Mouse (Mus musculus) heart, embryonic 14.5 days (tissue): ENCODE data around the gene Rtf1. TPM values are rescaled to one million over a fixed set of nuclear protein-coding genes. Genes with fewer than 3 reads are reported as not detected.
A peak's percentile ranks its signal among the peaks of the same experiment; 100 is the strongest.

Experiments used
- ATAC-seq: fragments of 200-750 bp; cut with Nextera tagmentation; 2 replicates; pipeline ENCODE4 v1.8.0; 2017; ENCODE audit warnings: low read depth, moderate TSS enrichment; ENCODE audit not compliant: insufficient number of reproducible peaks, insufficient read depth, low FRiP score
- H3K27ac ChIP-seq, 2 experiments: fragments of 200-500 bp in 1 of 2; fragments of 300-500 bp in 1 of 2; sonication (generic) in 1 of 2; replicated peaks in 1 of 2; 2 replicates each; pipeline ENCODE4 v1.5.1; 2012 to 2014; ENCODE audit warnings: low read depth in 2 of 2, low read length in 2 of 2, control low read depth in 1 of 2, mild to moderate bottlenecking in 1 of 2, mixed read lengths in 1 of 2; ENCODE audit not compliant: control insufficient read depth in 1 of 2, insufficient read depth in 1 of 2
- H3K27me3 ChIP-seq: fragments of 300-500 bp; sonication (generic); 2 replicates; pipeline ENCODE4 v1.6.1; 2014; ENCODE audit warnings: mild to moderate bottlenecking, low read length, control low read depth; ENCODE audit not compliant: control insufficient read depth, insufficient read depth
- H3K36me3 ChIP-seq: fragments of 300-500 bp; sonication (generic); 2 replicates; pipeline ENCODE4 v1.6.1; 2014; ENCODE audit warnings: mild to moderate bottlenecking, control low read depth, low read length, mixed read lengths; ENCODE audit not compliant: control insufficient read depth, insufficient read depth
- H3K4me1 ChIP-seq, 2 experiments: fragments of 200-500 bp in 1 of 2; fragments of 300-500 bp in 1 of 2; sonication (generic) in 1 of 2; 2 replicates each; pipeline ENCODE4 v1.6.1; 2012 to 2014; ENCODE audit warnings: low read length in 2 of 2, control low read depth in 1 of 2, mixed read lengths in 1 of 2; ENCODE audit not compliant: control insufficient read depth in 2 of 2, insufficient read depth in 2 of 2
- H3K4me2 ChIP-seq: fragments of 300-500 bp; sonication (generic); 2 replicates; pipeline ENCODE4 v1.6.1; 2014; ENCODE audit warnings: mild to moderate bottlenecking, low read length
- H3K4me3 ChIP-seq, 2 experiments: fragments of 200-500 bp in 1 of 2; fragments of 300-500 bp in 1 of 2; sonication (generic) in 1 of 2; 2 replicates each; pipeline ENCODE4 v1.5.1; 2012 to 2014; ENCODE audit warnings: low read length in 2 of 2, mild to moderate bottlenecking in 2 of 2, control low read depth in 1 of 2, low read depth in 1 of 2, moderate library complexity in 1 of 2; ENCODE audit not compliant: control insufficient read depth in 1 of 2, insufficient read depth in 1 of 2
- H3K9ac ChIP-seq: fragments of 300-500 bp; sonication (generic); 2 replicates; pipeline ENCODE4 v1.6.1; 2014; ENCODE audit warnings: mild to moderate bottlenecking, low read length
- H3K9me3 ChIP-seq: fragments of 300-500 bp; sonication (generic); 2 replicates; pipeline ENCODE4 v1.6.1; 2016; ENCODE audit warnings: low read length, control low read depth; ENCODE audit not compliant: control insufficient read depth
- WGBS: fragments of 180-500 bp; shearing (Covaris S2); extraction: QIAGEN DNeasy Blood & Tissue Kit; methylation state at CpG from one replicate; pipeline ENCODE4 v1.1.7; 2014; 5-methylcytosine and 5-hydroxymethylcytosine counted together
- polyA plus RNA-seq: library from polyadenylated mRNA; unstranded; fragments of >200 nt; fragmentation: Nextera tagmentation; extraction: Ambion mirVana; gene quantifications from 2 replicates; pipeline ENCODE4 v1.2.1, GENCODE M21; 2014

Gene Rtf1
- polyA plus RNA-seq, 1 experiment from 2014 or later: 19.8 TPM

GRCm38 (mm10) chr2:119675215-119675784 is 432 bp downstream of the Rtf1 start:
- peak overlapping the region; percentile 91 for H3K4me2 ChIP-seq
- under 1% methylated on average over 38 of the region's 39 CpGs for WGBS

DNA sequence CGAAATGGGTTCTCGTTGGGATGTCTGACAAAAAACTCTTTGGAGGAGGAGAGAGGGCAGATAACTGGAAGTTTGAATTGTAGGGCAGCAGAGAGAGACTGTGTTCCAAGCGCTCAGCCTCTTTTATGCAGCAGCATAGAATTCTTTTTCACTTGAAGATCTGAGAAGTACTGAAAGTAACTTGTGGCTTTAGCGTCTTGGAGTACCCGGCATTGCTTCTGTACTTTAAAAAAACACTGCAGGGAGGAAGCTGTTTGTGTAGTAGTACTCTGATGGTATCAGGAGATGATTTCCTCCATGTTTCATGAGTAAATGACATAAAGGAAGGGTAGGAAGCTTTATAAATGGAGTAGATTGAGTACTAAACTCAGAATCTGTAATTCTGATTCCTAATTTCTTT is 963 bp downstream of the Rtf1 start:
- H3K9ac ChIP-seq: peak overlapping the region; percentile 97
- WGBS: 3% methylated on average over 5 of the region's 5 CpGs
- peak overlapping the region in 1 of 2 experiments; percentile 91; a peak in 2 of 4 replicates for H3K27ac ChIP-seq

More at GRCm38 (mm10) chr2:119675215-119675784, 432 bp downstream of the Rtf1 start:
- ATAC-seq: peak; percentile 82
- H3K9ac ChIP-seq: peak overlapping the region; percentile 97
- peak overlapping the region; percentile 64 to 91 for H3K27ac ChIP-seq
- H3K27me3 ChIP-seq: no peaks in the 10 kb centered on the region
- peaks cover 0 to 18% of the 10 kb centered on the region in 2 experiments; a peak in 2 of 4 replicates for H3K4me1 ChIP-seq
- no peaks in the 10 kb centered on the region for H3K9me3 ChIP-seq
- H3K4me3 ChIP-seq: peak overlapping the region; percentile 92 to 98
- H3K36me3 ChIP-seq: no peaks in the 10 kb centered on the region

GRCm38 (mm10) chr2:119683706-119684105 is 8.8 kb downstream of the Rtf1 start:
- no peaks in the 10 kb centered on the region for H3K27me3 ChIP-seq
- no peak overlapping the region for H3K4me2 ChIP-seq
- H3K9me3 ChIP-seq: no peaks in the 10 kb centered on the region
- no peak for ATAC-seq
- peaks cover 6% of the 10 kb centered on the region; the same call in 1 of the 2 replicates for H3K36me3 ChIP-seq
- no peak overlapping the region for H3K9ac ChIP-seq
- no peak overlapping the region for H3K4me3 ChIP-seq
- WGBS: 97% methylated on average over 2 of the region's 2 CpGs
- peaks cover 2 to 5% of the 10 kb centered on the region in 2 experiments; a peak in 3 of 4 replicates for H3K4me1 ChIP-seq
- no peak overlapping the region for H3K27ac ChIP-seq

More for the DNA sequence above, 963 bp downstream of the Rtf1 start:
- ATAC-seq: no peak
- Histone ChIP-seq H3K36me3 (no peaks in the 10 kb centered on the region), H3K4me3 (peak overlapping the region; percentile 92 to 98), H3K27me3 (no peaks in the 10 kb centered on the region), H3K9me3 (no peaks in the 10 kb centered on the region), H3K4me2 (peak overlapping the region; percentile 91), H3K4me1 (peaks cover 0 to 18% of the 10 kb centered on the region in 2 experiments; a peak in 2 of 4 replicates)

GRCm38 (mm10) chr2:119692003-119692701 is 17.3 kb downstream of the Rtf1 start:
- Histone ChIP-seq H3K4me1 (peaks cover 0 to 14% of the 10 kb centered on the region in 2 experiments; a peak in 1 of 4 replicates), H3K27me3 (no peaks in the 10 kb centered on the region), H3K27ac (no peak overlapping the region), H3K9me3 (no peaks in the 10 kb centered on the region), H3K4me2 (no peak overlapping the region), H3K9ac (no peak overlapping the region), H3K4me3 (no peak overlapping the region), H3K36me3 (peaks cover 24% of the 10 kb centered on the region)
- WGBS: 81% methylated on average over 9 of the region's 9 CpGs
- no peak for ATAC-seq

DNA sequence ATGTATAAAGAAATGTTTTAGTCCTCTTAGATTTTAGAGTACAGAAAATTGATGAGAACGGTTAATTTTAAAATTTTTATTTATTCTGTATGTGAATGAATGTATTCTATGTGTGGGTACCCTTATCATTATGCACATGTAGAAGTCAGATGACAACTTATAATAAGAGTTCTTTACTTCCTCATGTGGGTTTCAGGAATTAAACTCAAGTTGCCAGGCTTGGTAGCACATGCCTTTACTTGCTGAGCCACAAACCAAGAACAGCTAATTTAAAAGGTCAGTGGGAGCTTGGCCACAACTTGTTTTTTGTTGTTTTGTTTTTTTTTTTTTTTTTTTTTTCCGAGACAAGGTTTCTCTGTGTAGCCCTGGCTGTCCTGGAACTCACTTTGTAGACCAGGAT is 20.0 kb downstream of the Rtf1 start:
- H3K27ac ChIP-seq: no peak overlapping the region
- H3K4me1 ChIP-seq: peaks cover 0 to 13% of the 10 kb centered on the region in 2 experiments; a peak in 1 of 4 replicates
- H3K36me3 ChIP-seq: peaks cover 29% of the 10 kb centered on the region
- H3K4me3 ChIP-seq: no peak overlapping the region
- no peaks in the 10 kb centered on the region for H3K27me3 ChIP-seq
- H3K9me3 ChIP-seq: no peaks in the 10 kb centered on the region
- ATAC-seq: no peak
- 95% methylated on average over 2 of the region's 2 CpGs for WGBS
- H3K9ac ChIP-seq: no peak overlapping the region
- no peak overlapping the region for H3K4me2 ChIP-seq

- H3K4me1 ChIP-seq: 0 out of 4 replicates have a peak, but pooled peaks cover 0 to under 1% of the 10 kb centered on the region in 2 experiments
- no peaks in the 10 kb centered on the region for H3K27me3 ChIP-seq
- no peak overlapping the region for H3K9ac ChIP-seq
- 71% methylated on average over 1 of the region's 1 CpGs for WGBS
- H3K4me3 ChIP-seq: no peak overlapping the region
- H3K36me3 ChIP-seq: peaks cover 32% of the 10 kb centered on the region
- no peaks in the 10 kb centered on the region for H3K9me3 ChIP-seq
- no peak overlapping the region for H3K4me2 ChIP-seq
- ATAC-seq: no peak
- H3K27ac ChIP-seq: no peak overlapping the region
Measured at GRCm38 (mm10) chr2:119696111-119696510, 21.2 kb downstream of the Rtf1 start.

- Histone ChIP-seq H3K9ac (no peak overlapping the region), H3K4me1 (no peaks in the 10 kb centered on the region), H3K4me2 (no peak overlapping the region), H3K4me3 (no peak overlapping the region), H3K9me3 (no peaks in the 10 kb centered on the region), H3K27ac (no peak overlapping the region), H3K27me3 (no peaks in the 10 kb centered on the region), H3K36me3 (peaks cover 34% of the 10 kb centered on the region)
- ATAC-seq: no peak
- 86% methylated on average over 2 of the region's 2 CpGs for WGBS
Measured at GRCm38 (mm10) chr2:119698472-119698871, 23.6 kb downstream of the Rtf1 start.
